Mouse (Mus musculus) heart, adult 2 months (tissue): ENCODE results near the gene Esp6. TPM values are rescaled to one million over a fixed set of nuclear protein-coding genes. Genes with fewer than 3 reads are reported as not detected.

ENCODE experiments used
- DNase-seq, 2 experiments: peaks; one replicate each; pipeline ENCODE4 v3.0.0; 2021
- H3K27ac ChIP-seq: fragments of 200-600 bp; 2 replicates; pipeline ENCODE4 v1.8.1; 2022
- H3K27me3 ChIP-seq: fragments of 200-500 bp; 2 replicates; pipeline ENCODE4 v1.6.1; 2012; ENCODE audit warnings: mild to moderate bottlenecking, low read length, inconsistent platforms, mixed read lengths; ENCODE audit not compliant: control insufficient read depth, insufficient read depth
- H3K36me3 ChIP-seq: fragments of 200-500 bp; 2 replicates; pipeline ENCODE4 v1.6.1; 2012; ENCODE audit warnings: low read length, inconsistent platforms; ENCODE audit not compliant: control insufficient read depth, insufficient read depth
- H3K4me1 ChIP-seq: fragments of 200-500 bp; 2 replicates; pipeline ENCODE4 v1.6.1; 2011; ENCODE audit warnings: low read length; ENCODE audit not compliant: control insufficient read depth, insufficient read depth
- H3K4me3 ChIP-seq: fragments of 200-600 bp; 2 replicates; pipeline ENCODE4 v1.8.1; 2022
- H3K79me2 ChIP-seq: fragments of 200-500 bp; replicated peaks from 2 replicates; pipeline ENCODE4 v1.6.1; 2012; ENCODE audit warnings: mild to moderate bottlenecking, inconsistent platforms, low read length, moderate library complexity, mixed read lengths; ENCODE audit not compliant: control insufficient read depth, insufficient read depth
- H3K9ac ChIP-seq: fragments of 200-500 bp; 2 replicates; pipeline ENCODE4 v1.6.1; 2012; ENCODE audit warnings: low read depth, mild to moderate bottlenecking, control low read depth, inconsistent platforms, low read length, mixed read lengths
- CTCF ChIP-seq: fragments of 200-600 bp; IDR thresholded peaks from 2 replicates; pipeline ENCODE4 v1.8.1; 2022; ENCODE audit warnings: antibody characterized with exemption, mild to moderate bottlenecking, moderate library complexity
- EP300 ChIP-seq: fragments of 200-500 bp; IDR thresholded peaks from 2 replicates; pipeline ENCODE4 v1.6.1; 2011; ENCODE audit warnings: low read depth, low read length, control low read depth; ENCODE audit not compliant: insufficient read depth
- POLR2A ChIP-seq: fragments of 200-500 bp; IDR thresholded peaks from 2 replicates; pipeline ENCODE4 v1.6.1; 2011; ENCODE audit warnings: mild to moderate bottlenecking, low read depth, low read length, control low read depth; ENCODE audit not compliant: insufficient read depth
- intact Hi-C: fragments of 180-260 bp; cut with DNase I; formaldehyde crosslinking; loops from one replicate; pipeline ENCODE4 v1.15.1; 2025
- polyA plus RNA-seq: library from polyadenylated mRNA; depleted of rRNA; stranded (reverse); fragments of >200 nt; gene quantifications from 2 replicates; pipeline ENCODE4 v1.2.3, GENCODE M21; 2012; rRNA removed
- total RNA-seq, 2 experiments: library from RNA; stranded (reverse); gene quantifications; 2 replicates each; pipeline ENCODE4 v1.2.3; 2021

Gene Esp6
- total and polyA plus RNA-seq, 3 experiments: not detected

DNA sequence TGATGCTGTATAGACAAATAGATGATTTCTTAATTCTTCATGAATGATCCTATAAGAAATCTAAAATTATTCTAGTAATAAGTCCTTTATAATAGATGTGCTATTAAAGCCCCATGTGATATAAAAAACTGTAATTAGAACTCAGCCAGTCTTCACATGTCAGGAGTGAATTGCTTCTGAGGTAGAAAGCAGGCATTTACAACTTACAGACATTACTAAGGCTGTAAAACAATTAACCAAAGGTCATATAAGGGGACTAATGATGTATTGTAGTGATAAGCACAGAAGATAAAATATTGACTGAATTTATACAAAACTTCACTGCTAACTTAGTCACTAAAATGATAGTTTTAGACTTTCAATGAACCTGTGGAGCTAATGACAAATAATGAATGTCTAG lies 30.0 kb downstream of the Esp6 start:
- Histone ChIP-seq H3K36me3 (no peaks in the 10 kb centered on the region), H3K9ac (no peak overlapping the region), H3K4me1 (no peaks in the 10 kb centered on the region), H3K27ac (no peak overlapping the region), H3K79me2 (no peaks in the 10 kb centered on the region), H3K4me3 (no peak overlapping the region), H3K27me3 (no peaks in the 10 kb centered on the region)
- intact Hi-C loops: no loop called here
- no peak for TF ChIP-seq CTCF
- TF ChIP-seq EP300: no peak
- DNase-seq: no peak

DNA sequence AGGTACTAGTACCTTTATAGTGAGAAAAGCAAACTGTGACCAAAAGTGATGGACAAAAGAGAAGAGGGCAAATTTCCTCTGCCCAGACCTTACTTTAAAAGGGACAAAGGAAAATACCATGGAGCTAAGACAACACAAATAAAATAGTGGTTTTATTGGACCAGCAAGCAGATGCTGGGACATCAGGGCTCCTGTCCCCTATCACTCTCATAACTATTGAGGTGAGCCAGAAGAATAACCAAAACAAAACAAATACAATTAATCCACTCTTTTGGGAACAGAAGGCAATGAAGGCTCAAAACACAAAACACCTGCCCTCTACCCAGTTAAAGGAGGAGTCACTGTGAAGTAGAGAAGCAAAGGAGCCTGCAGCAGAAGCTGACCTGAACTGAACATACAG lies 37.0 kb downstream of the Esp6 start, which contains the start of gene Esp4:
Esp4 (plus strand) TSS at position 301 of the 400 bp plus-strand sequence.
- H3K36me3 ChIP-seq: no peaks in the 10 kb centered on the region
- H3K4me3 ChIP-seq: no peak within 1 kb of the TSS
- TF ChIP-seq EP300: no peak
- TF ChIP-seq POLR2A: no peak
- TF ChIP-seq CTCF: no peak
- intact Hi-C loops: no loop called here
- 0 out of 2 replicates have a peak, but pooled peaks cover 1% of the 10 kb centered on the region for H3K27me3 ChIP-seq
- DNase-seq: no peak
- H3K4me1 ChIP-seq: no peaks in the 10 kb centered on the region
- H3K27ac ChIP-seq: no peak within 1 kb of the TSS
- no peaks in the 10 kb centered on the region for H3K79me2 ChIP-seq
- H3K9ac ChIP-seq: no peak within 1 kb of the TSS

Other genes with a start within 250 kb of the Esp6 start
- gene Crisp1, start 242.3 kb upstream of the Esp6 start, total RNA-seq: not detected
- 0.12 TPM in 1 of 2 replicates, not detected in the other for gene Crisp1, start 242.3 kb upstream of the Esp6 start, polyA plus RNA-seq
- gene Esp8, start 41.5 kb upstream of the Esp6 start, total RNA-seq: not detected
- gene Esp8, start 41.5 kb upstream of the Esp6 start, polyA plus RNA-seq: not detected in 2 replicates
- gene Esp4, start 37.1 kb downstream of the Esp6 start, total RNA-seq: not detected
- not detected in 2 replicates for gene Esp4, start 37.1 kb downstream of the Esp6 start, polyA plus RNA-seq
- not detected for gene Esp3, start 70.6 kb downstream of the Esp6 start, total RNA-seq
- gene Esp3, start 70.6 kb downstream of the Esp6 start, polyA plus RNA-seq: not detected in 2 replicates
- gene Esp1, start 165.6 kb downstream of the Esp6 start, total RNA-seq: not detected
- gene Esp1, start 165.6 kb downstream of the Esp6 start, polyA plus RNA-seq: not detected in 2 replicates
- gene Crisp2, start 245.5 kb downstream of the Esp6 start, total RNA-seq: not detected
- gene Crisp2, start 245.5 kb downstream of the Esp6 start, polyA plus RNA-seq: 0.10 and 0.56 TPM in 2 replicates
- under 1 TPM; 0.21 to 0.55 TPM for gene Rhag, start 249.6 kb downstream of the Esp6 start, total RNA-seq
- gene Rhag, start 249.6 kb downstream of the Esp6 start, polyA plus RNA-seq: 0.08 and 0.09 TPM in 2 replicates